Mouse (Mus musculus) lung, postnatal 14 days (tissue): Measurements from ENCODE around the gene Atg10.
"Not testable (repeated sequence)": the region's sequence is repeated elsewhere in the genome, so short reads cannot be mapped to it uniquely, and the experiment has no call there.

Source experiments
- DNase-seq: peaks from one replicate; pipeline ENCODE4 v3.0.0; 2021

Atg10 gene

DNA sequence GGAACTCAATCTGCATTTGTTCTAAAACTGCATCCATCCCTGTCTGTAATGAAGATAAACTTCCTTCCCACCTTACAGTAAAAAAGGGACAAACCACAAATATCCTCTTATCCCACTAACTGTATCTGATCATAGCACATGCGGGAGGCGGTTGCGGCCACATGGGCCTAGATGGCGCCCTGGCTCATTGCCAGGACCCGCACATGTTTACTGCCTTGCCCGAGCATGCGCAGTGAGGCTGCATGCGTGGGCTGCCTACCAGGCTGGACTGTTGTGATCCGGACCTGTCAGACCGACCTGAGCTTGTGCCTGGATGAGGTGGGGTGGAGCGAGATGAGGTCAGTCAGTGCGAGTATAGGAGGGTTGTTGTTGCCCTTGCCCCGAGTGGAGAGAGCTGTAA lies 230.2 kb downstream of the Atg10 start:
- no peak for DNase-seq

DNA sequence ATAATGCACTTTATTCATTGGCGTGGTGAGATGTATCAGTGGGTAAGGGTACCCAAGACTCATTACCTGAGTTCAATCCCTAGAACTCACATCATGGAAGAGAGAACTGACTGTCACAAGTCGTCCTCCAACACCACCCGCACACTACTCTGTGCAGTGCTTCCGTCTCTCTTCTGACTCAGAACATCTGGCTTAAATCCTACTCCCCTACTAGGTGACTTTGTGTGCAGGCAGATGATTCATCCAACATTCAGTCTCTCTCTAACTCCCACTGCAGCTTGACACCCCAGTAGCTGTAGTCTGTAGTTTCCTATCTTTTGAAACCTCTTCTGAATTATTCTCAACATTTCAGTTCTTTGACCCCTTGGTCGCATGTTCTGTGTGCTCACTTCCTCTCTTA lies 230.8 kb downstream of the Atg10 start:
- no peak for DNase-seq

DNA sequence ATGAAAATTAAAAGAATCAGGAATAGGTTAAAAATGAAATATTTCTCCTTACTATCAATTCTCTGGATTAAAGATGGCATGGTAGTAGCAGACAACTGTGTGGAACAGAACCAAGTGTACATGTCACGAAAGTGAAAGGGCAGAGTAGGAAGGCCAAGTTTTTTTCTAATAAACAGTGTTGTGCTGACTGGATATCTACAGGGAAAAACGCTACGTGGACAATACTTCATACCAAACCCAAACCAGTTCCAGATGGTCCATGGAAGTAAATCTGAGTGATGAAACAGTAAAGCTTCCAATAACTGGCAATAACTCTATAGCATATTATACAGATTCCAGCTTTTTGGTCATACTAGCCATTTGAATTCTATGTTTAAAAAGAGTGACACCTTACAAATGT lies 235.5 kb downstream of the Atg10 start:
- DNase-seq: no peak

DNA sequence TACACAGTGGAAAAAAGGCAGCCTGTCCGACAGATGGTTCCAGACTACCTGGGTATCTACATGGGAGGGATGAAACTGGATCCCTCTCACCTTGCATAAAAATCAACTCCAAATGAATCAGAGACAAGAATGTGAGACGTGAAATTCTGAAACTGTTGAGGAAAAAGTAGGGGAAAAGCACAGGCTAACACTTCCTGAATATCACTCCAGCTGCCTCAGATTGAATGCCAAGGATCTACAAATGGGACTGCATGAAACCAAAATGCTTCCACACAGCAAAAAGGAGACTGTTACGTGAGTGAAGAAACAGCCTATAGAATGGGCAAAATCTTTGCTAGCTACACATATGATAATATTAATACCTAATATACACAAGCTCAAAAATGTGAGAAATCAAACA lies 238.4 kb downstream of the Atg10 start:
- no peak for DNase-seq

DNA sequence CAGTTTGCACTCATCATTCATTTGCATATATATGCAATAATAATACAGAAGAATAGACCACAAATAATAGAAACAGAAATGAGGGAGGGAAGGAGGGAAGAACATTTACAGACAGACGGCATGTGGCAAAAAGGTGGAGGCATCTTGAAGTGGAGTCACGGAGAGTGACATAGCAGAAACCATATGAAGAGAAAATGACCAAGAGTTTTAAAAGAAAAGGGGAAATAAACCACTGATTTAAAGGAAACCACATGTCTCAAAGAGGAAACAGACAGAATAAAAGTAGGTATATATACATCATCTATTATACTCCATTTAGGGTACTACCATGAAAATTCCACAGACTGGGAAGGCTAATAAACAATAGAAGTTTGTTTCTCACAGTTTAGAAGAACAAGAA lies 239.7 kb downstream of the Atg10 start:
- DNase-seq: no peak

DNA sequence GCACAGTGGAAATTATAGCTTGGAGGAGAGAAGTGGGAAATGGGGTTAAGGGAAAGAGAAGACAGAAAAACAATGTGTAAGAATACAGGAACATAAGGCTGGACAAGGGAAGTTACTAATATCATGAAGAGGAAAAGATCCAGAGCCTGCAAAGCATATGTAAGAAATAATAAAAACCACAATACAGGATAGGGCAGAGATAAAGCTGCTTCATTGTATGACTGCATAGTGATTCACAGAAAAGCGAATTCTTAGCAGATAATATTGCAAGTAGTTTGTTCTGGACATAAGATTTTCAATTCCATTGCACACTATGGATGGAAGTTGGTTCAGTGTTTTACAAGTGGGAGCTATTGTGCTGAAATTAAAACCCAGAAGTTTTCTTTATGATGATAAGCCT lies 242.0 kb downstream of the Atg10 start:
- DNase-seq: no peak

DNA sequence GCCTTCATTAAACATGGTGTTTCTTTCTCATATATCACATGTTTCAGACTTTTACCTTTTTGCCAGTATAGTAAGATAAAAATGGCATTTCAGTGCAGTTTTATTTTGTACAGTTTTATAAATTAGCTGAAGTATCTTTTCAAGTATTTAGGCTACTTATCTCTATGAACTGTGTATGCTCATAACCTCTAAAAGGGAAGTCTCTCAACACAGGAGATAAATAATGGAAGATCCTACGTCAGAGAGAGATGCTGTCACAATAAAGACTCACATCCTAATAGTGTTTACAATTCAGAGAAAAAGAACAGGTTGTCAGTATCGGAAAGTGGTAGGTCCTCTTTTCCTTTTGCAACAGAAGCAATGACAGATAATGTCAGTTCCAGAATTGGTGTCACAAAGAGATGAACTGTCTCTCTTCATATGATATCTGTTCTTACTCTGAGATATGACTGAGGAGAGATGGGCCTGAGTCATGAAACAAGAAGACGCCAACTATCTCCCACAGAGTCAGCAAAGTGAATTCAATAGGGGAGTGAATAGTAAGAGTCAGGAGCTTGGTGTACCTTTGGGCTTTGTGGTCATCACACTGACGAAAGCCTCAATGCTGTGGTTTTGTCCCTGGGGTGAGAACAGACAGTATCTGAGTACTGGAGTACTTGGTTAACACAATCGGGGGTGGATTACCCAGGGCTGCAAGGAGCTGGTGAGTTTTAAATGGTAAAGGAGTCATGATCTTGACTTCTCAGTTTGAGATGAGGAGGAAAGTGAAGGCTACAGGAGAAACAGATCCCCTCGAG lies 242.7 kb downstream of the Atg10 start:
- no peak for DNase-seq

DNA sequence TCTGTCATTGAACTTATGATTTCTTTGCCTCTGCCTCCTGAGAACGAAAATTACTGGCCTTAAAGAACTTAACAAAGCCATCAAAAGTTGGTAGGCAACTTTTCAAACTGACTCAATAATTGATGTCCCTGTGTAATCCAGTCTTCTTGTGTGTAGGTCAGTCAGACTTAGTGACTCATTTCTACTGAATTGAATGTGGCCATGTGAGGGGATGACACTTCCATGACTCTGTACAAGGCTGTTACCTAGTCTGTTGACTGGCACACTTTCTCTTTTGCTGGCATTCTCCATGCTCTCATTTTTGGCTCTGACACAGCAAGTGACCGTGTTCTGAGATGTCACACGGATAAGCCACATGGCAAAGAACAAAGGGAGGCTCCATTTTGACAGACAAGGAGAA lies 246.7 kb downstream of the Atg10 start:
- no peak for DNase-seq

DNA sequence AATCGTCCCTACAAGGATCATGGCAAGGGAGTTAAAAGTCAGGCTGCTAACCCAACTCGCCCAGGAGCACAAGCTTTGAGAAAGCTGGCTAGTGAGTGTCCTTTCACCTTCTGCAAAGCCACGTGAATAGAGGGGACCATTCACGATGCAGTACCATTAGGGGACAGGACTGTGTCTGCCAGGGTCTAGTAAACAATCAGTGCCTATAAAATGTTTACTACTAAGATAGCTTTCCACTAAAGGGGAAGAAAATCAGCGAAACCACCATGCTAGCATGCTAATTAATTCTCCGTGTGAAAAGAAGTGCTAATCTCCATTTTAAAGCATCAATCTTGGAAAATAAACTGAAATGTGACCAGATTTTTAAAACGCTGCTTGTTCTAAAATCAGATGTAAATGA lies 250.4 kb downstream of the Atg10 start:
- DNase-seq: no peak

DNA sequence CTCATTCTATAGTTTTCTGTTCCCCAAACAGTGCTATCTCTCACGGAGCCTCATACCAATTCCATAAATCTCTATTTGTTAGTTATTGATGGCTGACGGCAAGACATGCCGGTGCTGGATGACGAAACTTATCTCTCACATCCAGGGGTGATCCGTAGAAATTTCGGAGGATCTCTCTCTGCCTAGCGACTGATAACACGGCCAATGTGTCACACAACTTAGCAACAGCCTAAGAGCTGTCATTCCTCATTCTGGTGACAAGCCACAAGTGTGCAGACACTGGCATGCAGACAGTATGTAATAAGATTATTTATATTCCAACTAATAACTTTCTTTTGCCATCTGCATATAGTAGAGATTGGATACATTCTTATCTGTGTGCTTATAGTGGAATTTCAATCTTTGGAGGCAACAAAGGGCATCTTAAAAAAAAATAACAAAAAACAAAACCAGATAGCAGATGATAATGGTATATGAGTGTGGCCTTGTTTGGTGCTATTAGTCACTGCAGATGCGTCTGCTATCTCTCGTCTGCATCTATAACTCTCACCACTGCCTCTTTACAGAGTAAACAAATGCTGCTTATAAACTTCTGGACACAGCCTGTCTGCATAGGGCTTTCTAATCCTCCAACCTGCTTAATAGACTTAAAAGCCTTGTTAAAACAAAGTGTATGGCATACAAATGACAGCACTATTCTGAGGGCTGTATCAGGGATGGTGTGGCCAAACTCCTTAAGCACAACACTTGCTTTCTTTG lies 253.3 kb downstream of the Atg10 start:
- no peak for DNase-seq

DNA sequence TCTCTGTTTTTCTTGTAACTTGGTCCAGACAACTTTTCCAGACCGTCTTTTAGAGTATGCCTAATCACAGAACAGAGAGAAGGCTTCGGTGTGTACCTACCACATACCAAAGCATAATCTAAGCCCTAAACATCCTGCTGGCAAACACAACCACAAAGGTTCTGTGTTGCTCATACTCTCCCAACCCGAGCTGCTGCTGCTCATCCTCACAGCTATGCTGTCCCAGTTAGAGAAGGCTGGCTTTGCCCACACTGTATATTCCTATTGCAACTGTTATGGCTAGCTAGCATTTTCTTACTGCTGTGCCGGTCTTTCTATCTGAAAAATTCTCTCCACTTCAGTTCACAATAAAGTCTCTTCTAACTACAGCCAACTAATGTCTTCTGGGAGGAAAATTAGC lies 254.8 kb downstream of the Atg10 start:
- no peak for DNase-seq

DNA sequence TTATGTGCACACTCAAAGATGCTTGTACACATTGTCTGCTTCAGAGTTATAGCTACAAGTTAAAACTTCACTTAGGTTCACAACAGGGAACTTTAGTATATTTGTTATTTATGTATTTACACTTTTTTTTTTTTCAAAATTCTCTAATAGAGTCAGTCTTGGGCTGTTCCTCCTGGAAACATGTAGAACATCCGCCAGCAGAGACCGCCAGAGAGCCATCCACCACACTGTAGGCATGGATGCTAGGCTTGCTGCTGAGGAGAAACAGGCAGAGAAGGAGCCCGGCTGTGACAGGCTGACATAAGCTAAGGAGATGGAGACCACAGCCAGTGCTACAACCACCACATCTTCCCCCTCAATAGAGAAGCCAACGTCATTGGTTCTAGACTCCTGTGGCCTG lies 256.3 kb downstream of the Atg10 start:
- DNase-seq: peak; percentile 85

DNA sequence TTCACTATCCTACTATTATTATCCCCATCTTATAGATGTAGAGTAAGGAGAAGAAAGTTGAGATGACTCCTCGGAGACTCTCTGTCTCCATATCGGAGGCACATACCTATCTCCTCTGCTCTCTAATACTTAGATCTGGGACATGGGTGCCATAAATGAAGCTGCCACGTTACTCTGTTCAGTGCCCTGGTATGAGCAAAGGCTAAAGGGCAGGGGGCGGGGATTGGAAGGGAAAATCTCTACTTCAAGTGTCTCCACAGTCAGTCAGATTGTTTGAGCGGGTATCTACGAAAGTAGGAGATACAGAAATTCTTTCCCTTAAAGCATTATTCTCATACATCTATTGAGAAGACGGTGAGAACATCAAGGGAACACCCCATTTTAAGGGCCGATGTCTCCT lies 257.8 kb downstream of the Atg10 start:
- no peak for DNase-seq

DNA sequence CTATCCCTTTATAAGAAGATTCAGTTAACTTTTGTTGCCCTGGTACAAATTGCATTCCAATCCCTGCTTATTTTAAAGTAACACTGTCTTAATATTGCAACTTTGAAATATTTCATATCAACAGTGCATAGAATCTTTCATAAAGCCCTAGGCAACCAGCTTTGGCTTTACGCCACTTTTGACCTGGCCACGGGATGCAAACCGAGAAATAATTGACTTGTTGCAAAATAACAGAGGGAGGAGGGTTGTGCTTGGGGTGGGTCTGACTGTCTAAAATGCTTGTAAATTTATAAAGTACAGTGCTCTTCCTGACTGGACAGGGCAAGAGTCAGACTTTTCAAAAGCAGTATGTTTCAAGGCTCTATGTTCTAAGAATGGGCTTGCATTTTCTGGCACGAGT lies 259.3 kb downstream of the Atg10 start:
- DNase-seq: no peak

DNA sequence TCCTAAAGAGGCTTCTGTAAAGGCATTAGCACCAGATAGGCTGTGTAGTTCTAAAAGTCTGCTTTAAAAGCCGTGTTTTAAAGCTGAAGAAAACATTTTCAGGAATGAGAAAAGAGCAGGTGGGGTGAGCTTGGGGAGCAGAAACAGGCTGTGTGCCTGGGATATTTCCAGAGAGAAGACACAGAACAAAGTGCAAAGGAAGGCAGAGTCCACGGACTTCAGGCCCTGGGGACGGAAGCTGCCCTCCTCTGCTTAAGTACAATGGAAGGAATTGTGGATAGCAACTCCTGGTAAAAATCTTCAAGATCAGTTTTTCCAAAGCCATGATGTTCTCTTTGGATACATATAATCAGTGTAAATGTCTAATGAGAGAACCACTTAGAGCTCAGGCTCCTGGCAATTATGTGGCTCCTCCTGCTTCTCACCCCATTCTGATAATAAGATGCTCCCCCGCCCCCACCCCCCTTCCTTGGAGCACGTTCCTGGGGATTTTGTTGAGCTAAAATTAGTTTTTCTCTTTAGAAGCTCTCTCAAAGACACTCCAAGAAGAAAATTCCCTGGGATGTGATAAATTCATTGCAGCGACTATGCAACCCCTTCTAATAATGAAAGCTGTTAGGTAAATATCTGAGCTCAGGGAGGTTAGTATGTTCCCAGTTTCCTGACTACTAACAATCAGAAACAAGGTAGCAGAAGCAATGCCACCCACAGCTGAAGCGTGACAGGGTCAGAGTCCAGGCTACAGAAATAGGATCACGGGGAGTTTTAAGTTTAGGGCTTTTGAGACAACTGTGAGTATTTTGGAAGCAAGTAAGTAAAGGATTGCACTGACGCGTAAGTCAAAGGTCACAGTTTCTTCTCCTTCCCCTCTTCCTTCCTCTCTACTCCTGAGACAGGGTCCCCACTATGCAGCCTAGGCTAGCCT lies 260.7 kb downstream of the Atg10 start:
- no peak for DNase-seq

DNA sequence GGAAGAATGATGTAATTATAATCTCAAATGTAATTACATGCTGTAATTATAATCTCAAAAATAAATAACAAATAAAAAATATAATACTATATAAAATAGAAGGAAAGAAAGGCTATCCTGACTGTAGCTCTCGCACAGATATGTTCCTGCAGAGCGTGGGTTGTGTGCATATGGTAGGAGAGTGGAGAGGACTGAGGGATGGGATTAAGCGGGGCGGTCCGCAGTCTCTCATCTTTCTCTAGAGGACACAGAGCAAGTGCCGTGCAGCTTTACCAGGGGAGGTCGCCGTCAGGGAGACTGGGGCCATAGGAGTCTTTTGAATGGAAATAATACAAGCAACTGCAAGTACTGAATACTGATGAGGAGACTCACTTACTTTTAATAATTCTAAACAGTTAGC lies 263.2 kb downstream of the Atg10 start:
- DNase-seq: no peak

DNA sequence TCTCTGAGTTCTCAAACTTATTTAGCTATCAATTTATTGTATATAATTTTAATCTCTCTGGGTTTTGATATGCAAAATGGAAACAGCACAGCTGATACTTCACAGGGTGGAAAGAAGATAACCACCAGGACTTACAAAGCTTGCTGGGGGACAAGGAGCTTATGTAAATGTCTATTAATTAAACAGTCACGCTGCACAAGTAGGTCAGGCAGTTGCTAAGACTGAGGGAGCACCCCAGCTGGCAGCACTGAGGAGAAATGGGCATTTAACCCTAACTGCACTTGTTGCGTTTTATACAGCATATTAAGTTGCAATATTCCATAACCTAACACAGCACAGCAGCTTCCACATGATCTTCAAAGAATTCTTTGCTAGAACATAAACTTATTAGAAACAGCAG lies 264.9 kb downstream of the Atg10 start:
- DNase-seq: no peak

DNA sequence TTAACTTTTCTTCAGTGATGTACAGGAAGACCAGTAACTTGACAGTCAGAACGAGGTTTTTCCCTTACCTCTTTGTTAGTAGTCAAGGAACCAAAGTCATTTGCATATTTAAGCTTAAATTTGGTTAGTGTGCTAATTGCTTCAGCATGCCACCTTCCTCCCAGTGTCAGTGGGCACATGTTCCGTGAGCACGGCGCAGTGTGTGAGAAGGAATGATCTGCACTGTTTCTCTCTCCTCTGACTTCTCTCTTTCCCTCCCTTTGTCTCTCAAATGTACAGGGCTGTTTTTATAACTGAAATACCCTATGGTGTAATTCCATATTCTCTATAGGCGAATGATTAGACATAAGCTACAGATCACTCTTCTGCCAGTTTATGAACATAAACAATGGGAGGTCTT lies 284.2 kb downstream of the Atg10 start:
- no peak for DNase-seq

DNA sequence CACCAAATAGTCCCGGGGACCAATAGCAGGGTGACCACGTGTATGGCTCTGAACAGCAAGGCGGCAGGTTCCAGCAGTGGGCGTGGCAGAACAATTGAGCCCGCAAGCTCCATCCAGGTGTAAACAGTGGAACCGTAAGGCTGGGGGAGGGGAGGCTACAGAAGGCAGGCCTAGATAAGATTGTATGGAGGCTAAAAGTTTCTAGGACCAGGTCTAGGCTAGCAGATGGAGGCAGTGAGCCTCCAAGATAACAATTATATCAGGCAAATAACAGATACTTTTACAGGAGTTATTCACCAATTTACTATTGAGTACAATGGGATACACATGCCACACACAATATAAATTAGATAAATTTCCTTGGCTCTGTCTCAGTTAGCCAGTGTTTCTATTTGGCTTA lies 284.6 kb downstream of the Atg10 start:
- DNase-seq: no peak

DNA sequence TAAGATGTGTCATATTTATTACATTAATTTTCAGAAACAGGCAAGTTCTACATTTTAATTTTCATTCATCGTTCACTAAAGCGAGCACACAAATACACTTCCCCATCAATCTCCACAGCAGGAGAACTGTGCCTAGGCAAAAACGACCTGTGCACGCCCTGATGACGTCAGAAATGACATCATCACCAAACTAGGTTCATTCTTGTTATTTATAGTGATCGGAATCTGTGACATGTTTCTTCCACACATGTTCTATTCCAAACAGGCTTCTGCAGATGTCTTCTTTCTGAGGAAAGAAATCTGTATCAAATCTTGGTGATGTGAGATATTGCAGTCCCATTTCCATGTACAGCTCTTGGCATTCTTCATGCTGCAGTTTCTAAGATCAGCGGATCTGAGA lies 287.9 kb downstream of the Atg10 start:
- no peak for DNase-seq

DNA sequence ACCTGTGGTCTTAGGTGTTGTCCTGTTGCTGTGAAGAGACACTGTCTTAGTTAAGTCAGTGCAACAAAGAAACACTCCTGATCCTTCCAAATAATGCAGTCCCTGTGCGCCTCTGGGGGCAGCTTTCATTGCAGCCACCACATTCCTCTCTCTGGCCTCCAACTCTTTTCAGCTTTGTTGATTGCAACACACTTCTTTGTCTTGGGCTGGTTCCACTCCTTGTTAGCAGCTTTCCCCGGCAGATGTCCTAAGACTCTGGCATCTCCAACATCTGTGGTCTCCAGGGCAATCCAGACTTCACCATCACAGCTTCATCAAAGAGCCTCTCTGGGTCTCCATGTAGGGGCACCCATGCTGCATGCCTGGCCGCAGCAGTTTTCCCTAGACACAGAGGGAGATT lies 290.5 kb downstream of the Atg10 start:
- no peak for DNase-seq

DNA sequence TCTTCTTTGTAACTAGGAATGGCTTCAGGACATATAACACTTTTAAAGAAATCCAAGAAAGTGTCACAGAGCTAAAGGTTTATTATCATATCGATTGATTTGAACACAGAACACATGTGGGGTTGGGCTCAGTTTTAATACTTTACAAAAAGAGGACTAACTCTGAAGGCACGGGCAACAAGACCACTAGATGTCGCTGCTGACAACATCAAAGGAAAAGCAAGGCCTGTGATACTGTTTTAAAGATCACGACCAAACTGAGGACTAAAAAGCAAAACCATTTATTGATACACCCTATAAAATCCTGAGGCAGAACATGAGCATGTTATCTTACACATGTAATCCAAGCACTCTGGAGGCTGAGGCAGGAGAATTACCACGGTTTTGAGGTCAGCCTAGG lies 293.9 kb downstream of the Atg10 start:
- peak; percentile 84 for DNase-seq

DNA sequence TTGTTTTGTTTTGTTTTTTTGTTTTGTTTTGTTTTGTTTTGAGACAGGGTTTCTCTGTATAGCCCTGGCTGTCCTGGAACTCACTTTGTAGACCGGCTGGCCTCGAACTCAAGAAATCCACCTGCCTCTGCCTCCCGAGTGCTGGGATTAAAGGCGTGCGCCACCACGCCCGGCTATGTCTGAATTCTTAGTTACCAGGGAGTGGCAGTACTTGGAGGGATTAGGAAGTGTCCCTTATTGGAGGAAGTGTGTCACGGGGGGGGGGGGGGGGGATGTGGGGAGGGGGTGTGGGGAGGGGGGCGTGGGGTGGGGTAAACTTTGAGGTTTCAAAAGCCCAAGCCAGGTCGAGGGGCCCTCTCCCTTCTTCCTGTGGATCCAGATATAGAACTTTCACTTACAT lies 295.5 kb downstream of the Atg10 start:
- DNase-seq: not testable (repeated sequence)
